Mouse (Mus musculus) left cerebral cortex, postnatal 36 days (tissue): ENCODE results near the gene Stk11. TPM values are rescaled to one million over a fixed set of nuclear protein-coding genes. Genes with fewer than 3 reads are reported as not detected.

Source experiments
- DNase-seq, 2 experiments: peaks; one replicate each; pipeline ENCODE4 v3.0.0; 2021 to 2022; ENCODE audit warnings: low spot score in 2 of 2, mixed read lengths in 1 of 2
- intact Hi-C: fragments of 180-260 bp; cut with DNase I; formaldehyde crosslinking; loops from one replicate; pipeline ENCODE4 v1.15.1; 2025
- total RNA-seq, 2 experiments: library from RNA; stranded (reverse); gene quantifications; 2 replicates each; pipeline ENCODE4 v1.2.3; 2021

The Stk11 gene
- total RNA-seq, 2 experiments from 2014 or later: 94.4 to 100 TPM

DNA sequence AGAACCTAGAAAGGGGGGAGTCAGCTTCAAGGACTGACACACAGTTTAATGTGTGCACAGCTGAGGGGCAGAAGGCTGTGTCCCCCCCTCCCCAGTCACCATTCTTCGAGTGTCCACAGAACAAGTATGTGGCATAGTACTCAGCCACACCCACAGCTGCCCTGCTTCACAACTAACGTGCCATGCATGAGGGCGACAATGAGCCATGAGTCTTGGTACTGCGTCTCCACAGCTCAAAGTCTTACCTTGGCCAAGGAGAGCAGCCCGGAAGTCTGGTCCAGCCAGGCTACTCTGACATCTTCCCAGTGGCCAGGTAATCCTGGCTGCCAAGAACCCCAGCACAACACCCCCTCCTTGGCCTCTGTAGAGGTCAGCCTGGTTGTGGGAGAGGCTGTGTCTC is 22.9 kb upstream of the Stk11 start:
- intact Hi-C loops: no loop called here
- no peak for DNase-seq

GRCm38 (mm10) chr10:80094085-80094484 is 21.5 kb upstream of the Stk11 start:
- intact Hi-C loops: no loop called here

DNA sequence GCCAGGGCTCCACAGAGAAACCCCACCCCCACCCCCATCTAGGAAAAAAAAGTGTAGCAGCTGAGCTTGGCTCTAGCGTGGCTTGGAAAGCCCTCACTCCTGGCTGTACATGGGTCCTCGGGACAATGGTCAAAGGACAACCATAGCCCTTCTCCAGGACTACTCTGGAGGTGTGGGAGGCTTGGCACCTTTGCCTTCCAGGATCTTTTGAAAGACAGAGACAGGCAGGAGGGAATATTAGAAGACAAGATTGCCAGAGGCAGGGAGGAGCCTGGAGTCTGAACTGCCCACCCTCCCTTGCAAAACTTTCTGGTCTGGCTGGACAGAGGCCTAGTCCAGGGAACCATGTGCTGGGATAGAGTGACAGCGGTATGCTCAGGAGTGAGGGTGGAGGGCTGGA is 20.9 kb upstream of the Stk11 start:
- DNase-seq: no peak
- intact Hi-C loops: no loop called here

More at GRCm38 (mm10) chr10:80094085-80094484, 21.5 kb upstream of the Stk11 start:
- no peak for DNase-seq

GRCm38 (mm10) chr10:80095547-80095946 is 20.1 kb upstream of the Stk11 start:
- intact Hi-C loops: no loop called here
- DNase-seq: no peak

GRCm38 (mm10) chr10:80097275-80097674 is 18.3 kb upstream of the Stk11 start:
- DNase-seq: no peak
- intact Hi-C loops: no loop called here

- intact Hi-C loops: no loop called here
- DNase-seq: no peak
Observed at GRCm38 (mm10) chr10:80098630-80099029, 17.0 kb upstream of the Stk11 start.

- no peak for DNase-seq
- intact Hi-C loops: no loop called here
Observed at GRCm38 (mm10) chr10:80100982-80101381, 14.6 kb upstream of the Stk11 start.

DNA sequence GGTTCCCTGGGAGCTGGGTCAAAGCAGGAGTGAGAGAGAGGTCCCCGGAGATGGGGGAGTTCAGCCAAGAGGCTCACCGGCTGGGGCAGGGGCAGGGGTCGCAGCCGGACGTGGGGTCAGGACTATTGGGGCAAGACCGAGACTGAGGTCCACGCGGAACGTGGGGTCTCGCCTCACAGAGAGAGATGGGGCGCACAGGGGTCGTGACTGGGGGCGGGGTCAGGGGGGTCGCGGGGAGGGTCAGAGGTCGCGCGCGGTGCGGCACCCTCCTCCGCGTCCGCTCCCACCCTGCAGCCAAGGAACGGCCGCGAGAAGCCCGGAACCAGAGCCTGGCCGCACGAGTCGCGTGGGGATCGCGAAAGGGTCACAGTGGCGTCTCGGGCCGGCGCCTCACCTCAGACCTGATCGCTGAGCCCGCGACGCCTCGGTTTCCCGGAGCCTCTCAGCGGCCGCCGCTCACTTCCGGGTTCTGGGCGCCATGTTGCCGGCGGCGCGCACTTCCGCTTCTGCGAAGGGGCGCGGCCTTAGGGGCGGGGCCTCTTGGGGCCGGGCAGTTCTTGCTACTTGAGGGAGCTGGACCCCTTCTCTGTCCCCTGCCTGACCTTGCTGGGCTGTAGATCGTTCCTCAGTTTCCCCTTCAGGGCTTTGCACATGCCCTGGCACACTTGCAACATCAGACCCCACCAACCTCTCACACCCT is 13.2 kb upstream of the Stk11 start:
- intact Hi-C loops: no loop called here
- DNase-seq: peak; percentile 82 to 88

GRCm38 (mm10) chr10:80103032-80103431 is 12.6 kb upstream of the Stk11 start:
- intact Hi-C loops: no loop called here
- no peak for DNase-seq

DNA sequence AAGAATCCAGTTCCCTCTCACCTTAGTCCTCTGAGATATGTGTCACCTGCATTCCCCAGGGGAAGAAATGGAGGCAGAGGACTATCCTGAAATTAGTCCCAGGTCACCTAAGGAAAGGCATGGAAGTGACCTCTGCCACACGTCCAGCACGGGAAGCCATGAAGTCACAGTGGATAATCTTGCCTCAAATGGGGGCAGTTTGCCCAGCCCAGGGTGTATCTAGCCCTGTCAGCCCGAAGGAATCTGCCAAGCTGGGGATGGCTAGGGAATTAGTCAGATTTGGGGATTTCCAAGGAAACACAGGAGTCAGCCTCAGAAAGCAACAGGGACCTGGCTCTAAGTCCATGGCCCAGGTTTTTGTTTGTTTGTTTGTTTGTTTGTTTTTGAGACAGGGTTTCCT is 11.4 kb upstream of the Stk11 start:
- intact Hi-C loops: no loop called here
- no peak for DNase-seq

DNA sequence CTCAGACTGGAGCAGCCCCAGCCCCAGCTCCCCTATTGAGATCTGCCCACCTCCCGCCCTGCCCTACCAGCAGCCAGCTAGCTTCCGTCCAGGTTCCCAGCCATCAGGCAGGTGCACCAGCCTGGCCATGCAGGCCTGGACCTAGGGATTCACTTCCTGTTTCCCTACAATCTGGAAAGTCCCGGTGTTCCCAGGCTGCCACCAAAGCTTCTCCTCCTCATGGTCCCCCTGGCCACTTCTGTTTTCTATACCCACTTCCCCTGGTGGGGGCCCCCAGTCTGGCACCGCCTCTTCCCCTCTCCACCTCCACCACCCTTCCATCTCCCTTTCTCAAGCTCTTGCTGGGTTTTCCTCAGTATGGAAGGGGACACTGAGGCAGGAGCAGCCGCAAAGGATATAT is 10.1 kb upstream of the Stk11 start, which contains the start of gene Sbno2:
TSS of gene Sbno2 (minus strand) at position 112 of the 400 bp plus-strand sequence.
- DNase-seq: no peak
- intact Hi-C loops: no loop called here

DNA sequence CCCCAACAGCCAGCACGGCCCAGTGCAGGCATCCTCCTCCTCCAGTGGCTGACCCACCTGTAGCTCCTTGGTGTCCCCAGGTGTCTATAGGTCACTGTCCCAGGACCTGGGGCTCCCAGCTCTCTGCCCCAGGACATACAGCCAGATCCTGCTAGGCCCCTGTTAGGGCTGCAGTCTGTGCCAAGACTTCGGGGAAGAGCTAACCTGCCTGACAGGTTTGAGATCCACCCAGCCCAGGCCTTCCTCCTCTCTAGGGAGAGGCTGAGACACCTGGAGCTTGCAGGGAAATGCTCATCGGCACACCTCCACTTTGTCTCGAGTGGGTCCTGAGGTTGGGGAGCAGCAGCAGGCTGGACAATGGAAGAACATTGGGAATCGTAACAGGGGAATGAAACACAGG is 9.7 kb upstream of the Stk11 start:
- DNase-seq: no peak
- intact Hi-C loops: no loop called here

GRCm38 (mm10) chr10:80107678-80108077 is 7.9 kb upstream of the Stk11 start:
- DNase-seq: no peak
- intact Hi-C loops: no loop called here

GRCm38 (mm10) chr10:80114341-80115284 is 990 bp upstream of the Stk11 start:
- intact Hi-C loops: loop anchor here (1.0 to 5.0 kb wide), 5 partner anchors 37 to 154 kb away; partner anchors contain the start of genes Polr2e, Tmem259 and Wdr18
- peak; percentile 82 to 85 for DNase-seq

- intact Hi-C loops: loop anchor here (1.0 to 2.0 kb wide), 3 partner anchors 77 to 156 kb away; partner anchors contain the start of genes Polr2e, Tmem259 and Wdr18
- no peak for DNase-seq
Observed at GRCm38 (mm10) chr10:80115944-80116335, 337 bp downstream of the Stk11 start.

DNA sequence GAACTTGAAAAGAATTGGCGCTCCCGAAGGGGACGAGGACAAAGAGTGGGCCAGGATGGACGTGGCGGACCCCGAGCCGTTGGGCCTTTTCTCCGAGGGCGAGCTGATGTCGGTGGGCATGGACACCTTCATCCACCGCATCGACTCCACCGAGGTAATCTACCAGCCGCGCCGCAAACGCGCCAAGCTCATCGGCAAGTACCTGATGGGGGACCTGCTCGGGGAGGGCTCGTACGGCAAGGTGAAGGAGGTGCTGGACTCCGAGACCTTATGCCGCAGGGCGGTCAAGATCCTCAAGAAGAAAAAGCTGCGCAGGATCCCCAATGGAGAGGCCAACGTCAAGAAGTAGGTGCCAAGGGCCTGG is 942 bp downstream of the Stk11 start:
- DNase-seq: no peak
- intact Hi-C loops: no loop called here

GRCm38 (mm10) chr10:80116927-80117691 is 1.5 kb downstream of the Stk11 start:
- no peak for DNase-seq
- intact Hi-C loops: no loop called here

GRCm38 (mm10) chr10:80117736-80118135 is 2.1 kb downstream of the Stk11 start:
- intact Hi-C loops: no loop called here
- DNase-seq: no peak

DNA sequence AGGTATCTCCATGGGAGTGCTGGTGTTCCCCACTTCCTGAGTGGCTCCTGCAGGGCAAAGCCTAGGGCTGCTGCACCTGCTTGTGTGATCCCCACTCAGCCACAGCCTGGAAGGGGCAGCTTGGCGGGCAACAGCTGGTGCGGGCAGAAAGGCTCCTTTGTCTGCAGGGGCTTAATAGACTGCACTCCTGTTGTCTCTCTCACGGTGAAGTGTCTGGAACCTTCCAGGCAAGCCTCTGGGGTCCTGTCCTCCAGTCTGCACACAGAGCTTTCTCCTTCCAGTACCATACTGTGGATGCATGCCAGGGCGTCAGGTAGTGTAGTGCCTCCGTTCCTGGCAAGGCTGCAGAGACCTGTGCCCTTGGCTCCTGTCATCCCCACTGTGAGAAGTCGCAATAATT is 2.9 kb downstream of the Stk11 start:
- no peak for DNase-seq
- intact Hi-C loops: no loop called here

DNA sequence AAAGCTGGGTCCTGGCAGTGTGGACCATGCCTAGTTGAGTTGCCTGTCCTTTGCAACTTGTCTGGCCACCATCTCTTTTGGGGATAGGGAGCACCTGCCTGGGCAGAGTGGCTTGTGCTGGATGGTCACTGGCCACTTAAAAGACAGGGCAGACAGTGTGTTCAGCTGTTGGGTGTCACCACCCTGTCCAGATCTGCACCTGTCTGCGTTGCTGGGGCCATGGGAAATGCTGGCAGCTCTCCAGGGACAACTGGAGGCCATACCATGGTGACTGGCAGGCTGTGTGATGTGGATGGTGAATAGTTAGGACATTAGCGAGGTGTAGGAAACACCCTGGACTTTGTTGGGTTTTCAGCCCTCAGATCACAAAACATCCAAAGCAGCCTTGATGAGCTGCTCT is 4.5 kb downstream of the Stk11 start:
- DNase-seq: no peak
- intact Hi-C loops: no loop called here
